Mouse (Mus musculus) neural tube, embryonic 15.5 days (tissue): ENCODE results near the gene Olfr430. TPM values are rescaled to one million over a fixed set of nuclear protein-coding genes. Genes with fewer than 3 reads are reported as not detected.
"Not testable (repeated sequence)": the region's sequence is repeated elsewhere in the genome, so short reads cannot be mapped to it uniquely, and the experiment has no call there.

Experiments
- ATAC-seq: fragments of 200-750 bp; cut with Nextera tagmentation; 2 replicates; pipeline ENCODE4 v1.8.0; 2017; ENCODE audit warnings: mild to moderate bottlenecking, moderate TSS enrichment, moderate library complexity; ENCODE audit not compliant: low FRiP score
- H3K27ac ChIP-seq: fragments of 300-500 bp; sonication (generic); replicated peaks from 2 replicates; pipeline ENCODE4 v1.5.1; 2015; ENCODE audit warnings: mild to moderate bottlenecking, inconsistent platforms
- H3K27me3 ChIP-seq: fragments of 300-500 bp; sonication (generic); replicated peaks from 2 replicates; pipeline ENCODE4 v1.6.1; 2015; ENCODE audit warnings: inconsistent platforms
- H3K36me3 ChIP-seq: fragments of 300-500 bp; sonication (generic); 2 replicates; pipeline ENCODE4 v1.6.1; 2015; ENCODE audit warnings: inconsistent platforms
- H3K4me1 ChIP-seq: fragments of 300-500 bp; sonication (generic); 2 replicates; pipeline ENCODE4 v1.6.1; 2015; ENCODE audit warnings: inconsistent platforms
- H3K4me2 ChIP-seq: fragments of 300-500 bp; sonication (generic); 2 replicates; pipeline ENCODE4 v1.6.1; 2015; ENCODE audit warnings: inconsistent platforms, mild to moderate bottlenecking, moderate library complexity
- H3K4me3 ChIP-seq: fragments of 300-500 bp; sonication (generic); replicated peaks from 2 replicates; pipeline ENCODE4 v1.5.1; 2015; ENCODE audit warnings: mild to moderate bottlenecking, inconsistent platforms
- H3K9ac ChIP-seq: fragments of 300-500 bp; sonication (generic); replicated peaks from 2 replicates; pipeline ENCODE4 v1.6.1; 2015; ENCODE audit warnings: mild to moderate bottlenecking, inconsistent platforms
- H3K9me3 ChIP-seq: fragments of 300-500 bp; sonication (generic); replicated peaks from 2 replicates; pipeline ENCODE4 v1.6.1; 2016; ENCODE audit warnings: inconsistent platforms
- WGBS: fragments of 180-500 bp; shearing (Covaris S2); methylation state at CpG from one replicate; pipeline ENCODE4 v1.1.7; 2015; ENCODE audit warnings: mixed read lengths; 5-methylcytosine and 5-hydroxymethylcytosine counted together
- polyA plus RNA-seq: library from polyadenylated mRNA; unstranded; fragments of >200 nt; fragmentation: Nextera tagmentation; extraction: Ambion mirVana; gene quantifications from 2 replicates; pipeline ENCODE4 v1.2.1, GENCODE M21; 2015

Olfr430 gene
- not detected in 2 replicates for polyA plus RNA-seq

- H3K4me2 ChIP-seq, result no peak within 1 kb of the TSS
- WGBS, result 92% methylated on average over 3 of the region's 3 CpGs
Observed at GRCm38 (mm10) chr1:174066305-174066704, at the start of gene Olfr430. TSS of gene Olfr430 (plus strand) at chr1:174066605.

GRCm38 (mm10) chr1:174031698-174032097 lies 34.7 kb upstream of the Olfr430 start, which contains the start of gene Ifi205:
TSS of gene Ifi205 (minus strand) at chr1:174031810.
- Histone ChIP-seq H3K9me3 (no peaks in the 10 kb centered on the region), H3K36me3 (no peaks in the 10 kb centered on the region), H3K9ac (no peak within 1 kb of the TSS), H3K27ac (no peak within 1 kb of the TSS), H3K4me3 (no peak within 1 kb of the TSS), H3K4me1 (no peaks in the 10 kb centered on the region), H3K27me3 (no peaks in the 10 kb centered on the region), H3K4me2 (no peak within 1 kb of the TSS)
- ATAC-seq, result no peak
- 56% methylated on average over 1 of the region's 1 CpGs for WGBS

More at GRCm38 (mm10) chr1:174066305-174066704, at the start of gene Olfr430:
- H3K4me3 ChIP-seq, result no peak within 1 kb of the TSS
- no peaks in the 10 kb centered on the region for H3K4me1 ChIP-seq
- no peaks in the 10 kb centered on the region for H3K36me3 ChIP-seq
- H3K9me3 ChIP-seq, result no peaks in the 10 kb centered on the region
- no peak within 1 kb of the TSS for H3K9ac ChIP-seq
- no peak within 1 kb of the TSS for H3K27ac ChIP-seq
- no peaks in the 10 kb centered on the region for H3K27me3 ChIP-seq
- no peak for ATAC-seq

- no peaks in the 10 kb centered on the region for H3K4me1 ChIP-seq
- WGBS, result 56% methylated on average over 4 of the region's 4 CpGs
Observed at GRCm38 (mm10) chr1:174035841-174036240, 30.6 kb upstream of the Olfr430 start.

GRCm38 (mm10) chr1:174038480-174038879 lies 27.9 kb upstream of the Olfr430 start:
- Histone ChIP-seq H3K4me3 (no peak overlapping the region), H3K9ac (no peak overlapping the region), H3K9me3 (no peaks in the 10 kb centered on the region), H3K4me1 (no peaks in the 10 kb centered on the region), H3K27me3 (no peaks in the 10 kb centered on the region), H3K27ac (no peak overlapping the region), H3K36me3 (no peaks in the 10 kb centered on the region), H3K4me2 (no peak overlapping the region)
- ATAC-seq, result no peak
- WGBS, result 89% methylated on average over 3 of the region's 3 CpGs

More at GRCm38 (mm10) chr1:174035841-174036240, 30.6 kb upstream of the Olfr430 start:
- ATAC-seq, result no peak
- no peak overlapping the region for H3K27ac ChIP-seq
- no peak overlapping the region for H3K4me3 ChIP-seq
- H3K27me3 ChIP-seq, result no peaks in the 10 kb centered on the region
- no peak overlapping the region for H3K9ac ChIP-seq
- H3K9me3 ChIP-seq, result no peaks in the 10 kb centered on the region
- H3K36me3 ChIP-seq, result no peaks in the 10 kb centered on the region
- no peak overlapping the region for H3K4me2 ChIP-seq

- H3K27ac ChIP-seq, result no peak within 1 kb of the TSS
- H3K9me3 ChIP-seq, result no peaks in the 10 kb centered on the region
- H3K36me3 ChIP-seq, result no peaks in the 10 kb centered on the region
- no peak within 1 kb of the TSS for H3K9ac ChIP-seq
- H3K27me3 ChIP-seq, result no peaks in the 10 kb centered on the region
- no peak within 1 kb of the TSS for H3K4me2 ChIP-seq
- 89% methylated on average over 7 of the region's 7 CpGs for WGBS
- no peak within 1 kb of the TSS for H3K4me3 ChIP-seq
- H3K4me1 ChIP-seq, result no peaks in the 10 kb centered on the region
- no peak for ATAC-seq
Observed at GRCm38 (mm10) chr1:174040523-174041177, 25.8 kb upstream of the Olfr430 start, which contains the start of gene Olfr433. TSS of gene Olfr433 (plus strand) at chr1:174040705.

GRCm38 (mm10) chr1:174042091-174042884 lies 24.1 kb upstream of the Olfr430 start:
- not testable (repeated sequence) for H3K4me1 ChIP-seq, H3K27me3 ChIP-seq, H3K9me3 ChIP-seq, H3K9ac ChIP-seq, ATAC-seq, H3K4me3 ChIP-seq, H3K27ac ChIP-seq, H3K4me2 ChIP-seq, H3K36me3 ChIP-seq
- WGBS, result 92% methylated on average over 12 of the region's 12 CpGs

GRCm38 (mm10) chr1:174044431-174044830 lies 22.0 kb upstream of the Olfr430 start:
- no peak overlapping the region for H3K27ac ChIP-seq
- ATAC-seq, result no peak
- no peak overlapping the region for H3K4me3 ChIP-seq
- no peak overlapping the region for H3K9ac ChIP-seq
- H3K4me1 ChIP-seq, result no peaks in the 10 kb centered on the region
- H3K4me2 ChIP-seq, result no peak overlapping the region
- no peaks in the 10 kb centered on the region for H3K36me3 ChIP-seq
- no peaks in the 10 kb centered on the region for H3K27me3 ChIP-seq
- 68% methylated on average over 2 of the region's 2 CpGs for WGBS
- no peaks in the 10 kb centered on the region for H3K9me3 ChIP-seq

GRCm38 (mm10) chr1:174048227-174048626 lies 18.2 kb upstream of the Olfr430 start:
- H3K36me3 ChIP-seq, result not testable (repeated sequence)
- 91% methylated on average over 6 of the region's 6 CpGs for WGBS

GRCm38 (mm10) chr1:174048893-174049292 lies 17.5 kb upstream of the Olfr430 start, which contains the start of gene Olfr432:
TSS of gene Olfr432 (plus strand) at chr1:174049205.
- no peak for ATAC-seq
- Histone ChIP-seq H3K9ac (no peak within 1 kb of the TSS), H3K36me3 (no peaks in the 10 kb centered on the region), H3K4me3 (no peak within 1 kb of the TSS), H3K27me3 (no peaks in the 10 kb centered on the region), H3K27ac (no peak within 1 kb of the TSS), H3K9me3 (no peaks in the 10 kb centered on the region), H3K4me2 (no peak within 1 kb of the TSS), H3K4me1 (no peaks in the 10 kb centered on the region)
- WGBS, result 73% methylated on average over 2 of the region's 2 CpGs

More at GRCm38 (mm10) chr1:174048227-174048626, 18.2 kb upstream of the Olfr430 start:
- H3K27me3 ChIP-seq, H3K4me2 ChIP-seq, H3K9ac ChIP-seq, H3K4me3 ChIP-seq, H3K9me3 ChIP-seq, H3K4me1 ChIP-seq, H3K27ac ChIP-seq, ATAC-seq: not testable (repeated sequence)

- not testable (repeated sequence) for H3K4me2 ChIP-seq, H3K36me3 ChIP-seq, H3K4me1 ChIP-seq, H3K27me3 ChIP-seq, H3K9ac ChIP-seq, H3K27ac ChIP-seq, H3K9me3 ChIP-seq, ATAC-seq, H3K4me3 ChIP-seq
- WGBS, result 80% methylated on average over 4 of the region's 4 CpGs
Observed at GRCm38 (mm10) chr1:174049357-174049756, 17.0 kb upstream of the Olfr430 start.

- Histone ChIP-seq H3K27me3 (no peaks in the 10 kb centered on the region), H3K9me3 (no peaks in the 10 kb centered on the region), H3K4me1 (no peaks in the 10 kb centered on the region), H3K27ac (no peak overlapping the region), H3K36me3 (no peaks in the 10 kb centered on the region), H3K4me3 (no peak overlapping the region), H3K9ac (no peak overlapping the region), H3K4me2 (no peak overlapping the region)
- ATAC-seq, result no peak
- WGBS, result 94% methylated on average over 4 of the region's 4 CpGs
Observed at GRCm38 (mm10) chr1:174050532-174050931, 15.9 kb upstream of the Olfr430 start.

GRCm38 (mm10) chr1:174051515-174051914 lies 14.9 kb upstream of the Olfr430 start:
- Histone ChIP-seq H3K4me2 (no peak overlapping the region), H3K4me3 (no peak overlapping the region), H3K9ac (no peak overlapping the region), H3K9me3 (no peaks in the 10 kb centered on the region), H3K36me3 (no peaks in the 10 kb centered on the region), H3K4me1 (no peaks in the 10 kb centered on the region), H3K27ac (no peak overlapping the region), H3K27me3 (no peaks in the 10 kb centered on the region)
- WGBS, result 93% methylated on average over 4 of the region's 4 CpGs
- ATAC-seq, result no peak
